Mouse (Mus musculus) cerebellum, postnatal 10 days (tissue): ENCODE measurements around the gene Acss1.

Source experiments
- DNase-seq, 2 experiments: peaks; one replicate each; pipeline ENCODE4 v3.0.0; 2021; ENCODE audit warnings: mixed read lengths in 2 of 2

Gene Acss1

DNA sequence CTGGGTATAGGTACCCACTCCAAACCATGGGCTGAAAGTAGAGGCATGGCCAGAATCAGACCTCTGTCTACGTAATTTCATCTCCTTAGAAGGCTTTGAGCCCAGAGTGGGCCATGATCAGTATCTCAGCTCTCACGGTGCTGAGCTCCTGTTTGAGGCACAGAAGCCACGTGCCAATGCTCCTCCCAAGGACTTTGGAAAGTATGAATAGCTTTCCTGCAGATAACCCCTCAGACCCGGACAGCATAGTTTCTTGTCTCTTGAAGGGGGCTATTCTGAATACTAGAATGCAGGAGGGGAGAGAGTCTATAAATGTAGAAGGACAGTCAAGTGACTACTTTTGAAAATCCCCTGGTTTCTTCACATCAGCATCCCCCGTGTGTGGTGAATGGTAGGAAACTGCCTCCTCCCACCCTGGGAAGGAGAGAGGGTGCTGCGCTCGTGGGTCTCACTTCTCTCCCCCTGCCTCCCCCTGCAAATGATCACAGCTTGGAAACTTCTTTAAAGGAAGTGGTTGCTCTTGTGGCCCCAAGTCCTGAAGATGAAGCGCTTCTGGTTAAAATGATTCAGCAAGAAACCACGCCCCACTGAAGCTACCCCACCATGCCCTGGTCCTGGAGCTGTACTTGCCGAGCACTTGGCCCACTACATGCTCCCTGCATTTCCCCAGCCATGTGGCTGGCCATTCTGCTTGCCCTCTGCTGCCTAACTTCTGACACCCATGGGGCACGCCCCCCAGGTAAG lies 98.3 kb downstream of the Acss1 start, which contains the start of gene Cst7:
Gene Cst7, plus strand, starts transcription at position 569 of the 744 bp plus-strand sequence.
- DNase-seq = no peak
